Mouse (Mus musculus): ENCODE results near the gene Alox8.

DNA sequence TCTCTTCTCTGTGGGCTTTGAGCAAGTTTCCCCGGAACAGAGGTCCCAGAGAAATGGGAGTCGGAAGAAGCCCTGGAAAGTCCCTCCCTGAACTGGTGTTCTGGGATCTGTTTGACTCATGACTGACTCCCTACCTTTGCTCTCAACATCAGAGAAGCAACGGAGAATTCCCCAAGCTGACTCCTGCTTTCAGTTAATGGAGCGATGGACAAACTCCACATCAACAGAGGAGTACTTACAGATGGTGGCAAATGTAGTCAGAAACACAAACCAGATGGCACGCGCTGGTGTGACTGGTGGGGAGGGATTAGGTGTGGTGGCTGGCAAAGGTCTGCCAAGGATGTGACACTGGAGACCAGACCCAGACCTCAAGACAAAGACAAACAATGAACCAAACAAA, 46.6 kb downstream of the Alox8 start:
- no peak for TF ChIP-seq CTCF (IDR thresholded peaks at IDR 0.05; ENCODE audit: extremely low read depth, insufficient read length, insufficient replicate concordance, low read depth, low read length)
- no peak for TF ChIP-seq POLR2A (IDR thresholded peaks at IDR 0.05; ENCODE audit: low read depth, low read length)
